Mouse (Mus musculus) embryonic facial prominence, embryonic 15.5 days (tissue): ENCODE measurements around the gene Casr. TPM values are rescaled to one million over a fixed set of nuclear protein-coding genes. Genes with fewer than 3 reads are reported as not detected.

Experiments used
- ATAC-seq: fragments of 200-750 bp; cut with Nextera tagmentation; 2 replicates; pipeline ENCODE4 v1.8.0; 2017; ENCODE audit warnings: low read depth, moderate TSS enrichment; ENCODE audit not compliant: insufficient number of reproducible peaks, low FRiP score, low TSS enrichment
- H3K27ac ChIP-seq: fragments of 300-500 bp; sonication (generic); replicated peaks from 2 replicates; pipeline ENCODE4 v1.5.1; 2015; ENCODE audit warnings: mild to moderate bottlenecking, inconsistent platforms
- H3K27me3 ChIP-seq: fragments of 300-500 bp; sonication (generic); 2 replicates; pipeline ENCODE4 v1.6.1; 2015; ENCODE audit warnings: inconsistent platforms
- H3K36me3 ChIP-seq: fragments of 300-500 bp; sonication (generic); 2 replicates; pipeline ENCODE4 v1.6.1; 2015; ENCODE audit warnings: mild to moderate bottlenecking, inconsistent platforms
- H3K4me1 ChIP-seq: fragments of 300-500 bp; sonication (generic); 2 replicates; pipeline ENCODE4 v1.6.1; 2015; ENCODE audit warnings: inconsistent platforms
- H3K4me2 ChIP-seq: fragments of 300-500 bp; sonication (generic); replicated peaks from 2 replicates; pipeline ENCODE4 v1.6.1; 2015; ENCODE audit warnings: mild to moderate bottlenecking, inconsistent platforms
- H3K4me3 ChIP-seq: fragments of 300-500 bp; sonication (generic); replicated peaks from 2 replicates; pipeline ENCODE4 v1.5.1; 2015; ENCODE audit warnings: mild to moderate bottlenecking, inconsistent platforms
- H3K9ac ChIP-seq: fragments of 300-500 bp; sonication (generic); 2 replicates; pipeline ENCODE4 v1.6.1; 2015; ENCODE audit warnings: inconsistent platforms
- H3K9me3 ChIP-seq: fragments of 300-500 bp; sonication (generic); replicated peaks from 2 replicates; pipeline ENCODE4 v1.6.1; 2016; ENCODE audit warnings: inconsistent platforms
- WGBS: fragments of 180-500 bp; shearing (Covaris S2); methylation state at CpG from one replicate; pipeline ENCODE4 v1.1.7; 2015; 5-methylcytosine and 5-hydroxymethylcytosine counted together
- polyA plus RNA-seq: library from polyadenylated mRNA; unstranded; fragments of >200 nt; fragmentation: Nextera tagmentation; extraction: Ambion mirVana; gene quantifications from 2 replicates; pipeline ENCODE4 v1.2.1, GENCODE M21; 2015

Gene Casr
- polyA plus RNA-seq, 1 experiment from 2014 or later: 0.37 TPM

GRCm38 (mm10) chr16:36545333-36545732 lies 16.6 kb downstream of the Casr start:
- 87% methylated on average over 4 of the region's 4 CpGs for WGBS
- Histone ChIP-seq H3K27ac (no peak overlapping the region), H3K9me3 (no peaks in the 10 kb centered on the region), H3K4me3 (no peak overlapping the region), H3K9ac (no peak overlapping the region), H3K27me3 (no peaks in the 10 kb centered on the region), H3K4me2 (no peak overlapping the region), H3K36me3 (no peaks in the 10 kb centered on the region), H3K4me1 (no peaks in the 10 kb centered on the region)
- ATAC-seq: no peak

- no peak overlapping the region for H3K4me2 ChIP-seq
- no peaks in the 10 kb centered on the region for H3K36me3 ChIP-seq
- 78% methylated on average over 3 of the region's 3 CpGs for WGBS
- no peaks in the 10 kb centered on the region for H3K9me3 ChIP-seq
- H3K4me3 ChIP-seq: no peak overlapping the region
- no peak overlapping the region for H3K27ac ChIP-seq
- no peaks in the 10 kb centered on the region for H3K4me1 ChIP-seq
- ATAC-seq: no peak
- no peak overlapping the region for H3K9ac ChIP-seq
- H3K27me3 ChIP-seq: no peaks in the 10 kb centered on the region
Observed at GRCm38 (mm10) chr16:36543091-36543490, 18.9 kb downstream of the Casr start.

GRCm38 (mm10) chr16:36540834-36541233 lies 21.1 kb downstream of the Casr start:
- 78% methylated on average over 6 of the region's 6 CpGs for WGBS
- H3K9me3 ChIP-seq: no peaks in the 10 kb centered on the region
- H3K4me2 ChIP-seq: no peak overlapping the region
- ATAC-seq: no peak
- H3K9ac ChIP-seq: no peak overlapping the region
- H3K4me1 ChIP-seq: no peaks in the 10 kb centered on the region
- no peaks in the 10 kb centered on the region for H3K36me3 ChIP-seq
- H3K4me3 ChIP-seq: no peak overlapping the region
- no peak overlapping the region for H3K27ac ChIP-seq
- H3K27me3 ChIP-seq: no peaks in the 10 kb centered on the region

- Histone ChIP-seq H3K9me3 (no peaks in the 10 kb centered on the region), H3K4me1 (peaks cover 3% of the 10 kb centered on the region; the same call in 1 of the 2 replicates), H3K27ac (no peak overlapping the region), H3K4me2 (no peak overlapping the region), H3K4me3 (no peak overlapping the region), H3K9ac (no peak overlapping the region), H3K36me3 (no peaks in the 10 kb centered on the region), H3K27me3 (no peaks in the 10 kb centered on the region)
- ATAC-seq: no peak
- WGBS: 57% methylated on average over 11 of the region's 11 CpGs
Observed at GRCm38 (mm10) chr16:36532981-36533687, 28.8 kb downstream of the Casr start.

- WGBS: 66% methylated on average over 4 of the region's 4 CpGs
- ATAC-seq: no peak
- Histone ChIP-seq H3K4me3 (no peak overlapping the region), H3K36me3 (no peaks in the 10 kb centered on the region), H3K4me2 (no peak overlapping the region), H3K4me1 (peaks cover 3% of the 10 kb centered on the region; the same call in 1 of the 2 replicates), H3K9me3 (no peaks in the 10 kb centered on the region), H3K9ac (no peak overlapping the region), H3K27me3 (no peaks in the 10 kb centered on the region), H3K27ac (peak overlapping the region; percentile 34; the same call in 1 of the 2 replicates)
Observed at GRCm38 (mm10) chr16:36532046-36532445, 29.9 kb downstream of the Casr start.

GRCm38 (mm10) chr16:36531630-36532029 lies 30.3 kb downstream of the Casr start:
- Histone ChIP-seq H3K4me1 (peaks cover 3% of the 10 kb centered on the region; the same call in 1 of the 2 replicates), H3K27ac (peak overlapping the region; percentile 34; the same call in 1 of the 2 replicates)

GRCm38 (mm10) chr16:36530566-36531552 lies 31.1 kb downstream of the Casr start:
- Histone ChIP-seq H3K27ac (no peak overlapping the region), H3K9ac (no peak overlapping the region), H3K4me1 (peaks cover 3% of the 10 kb centered on the region; the same call in 1 of the 2 replicates), H3K9me3 (no peaks in the 10 kb centered on the region), H3K36me3 (no peaks in the 10 kb centered on the region), H3K4me3 (no peak overlapping the region), H3K27me3 (no peaks in the 10 kb centered on the region), H3K4me2 (no peak overlapping the region)
- 44% methylated on average over 15 of the region's 15 CpGs for WGBS
- ATAC-seq: peak; percentile 52; the same call in 1 of the 2 replicates

More at GRCm38 (mm10) chr16:36531630-36532029, 30.3 kb downstream of the Casr start:
- Histone ChIP-seq H3K9me3 (no peaks in the 10 kb centered on the region), H3K4me2 (no peak overlapping the region), H3K36me3 (no peaks in the 10 kb centered on the region), H3K9ac (no peak overlapping the region), H3K27me3 (no peaks in the 10 kb centered on the region), H3K4me3 (no peak overlapping the region)
- ATAC-seq: no peak
- WGBS: 44% methylated on average over 5 of the region's 5 CpGs

GRCm38 (mm10) chr16:36528822-36529221 lies 33.1 kb downstream of the Casr start:
- Histone ChIP-seq H3K4me2 (no peak overlapping the region), H3K27me3 (no peaks in the 10 kb centered on the region), H3K4me3 (no peak overlapping the region), H3K9ac (no peak overlapping the region), H3K36me3 (no peaks in the 10 kb centered on the region), H3K27ac (no peak overlapping the region), H3K4me1 (peaks cover 3% of the 10 kb centered on the region; the same call in 1 of the 2 replicates), H3K9me3 (no peaks in the 10 kb centered on the region)
- WGBS: 67% methylated on average over 3 of the region's 3 CpGs
- 0 out of 2 replicates have a peak, but pooled peaks have one; percentile 55 for ATAC-seq

- ATAC-seq: no peak
- Histone ChIP-seq H3K4me3 (no peak overlapping the region), H3K27ac (no peak overlapping the region), H3K9me3 (no peaks in the 10 kb centered on the region), H3K4me1 (peaks cover 1% of the 10 kb centered on the region; the same call in 1 of the 2 replicates), H3K27me3 (no peaks in the 10 kb centered on the region), H3K36me3 (no peaks in the 10 kb centered on the region), H3K4me2 (no peak overlapping the region), H3K9ac (no peak overlapping the region)
- 67% methylated on average over 6 of the region's 6 CpGs for WGBS
Observed at GRCm38 (mm10) chr16:36526596-36527282, 35.2 kb downstream of the Casr start.

GRCm38 (mm10) chr16:36523095-36523494 lies 38.8 kb downstream of the Casr start:
- ATAC-seq: no peak
- Histone ChIP-seq H3K36me3 (no peaks in the 10 kb centered on the region), H3K9me3 (no peaks in the 10 kb centered on the region), H3K4me3 (no peak overlapping the region), H3K4me2 (no peak overlapping the region), H3K4me1 (no peaks in the 10 kb centered on the region), H3K27ac (no peak overlapping the region), H3K9ac (no peak overlapping the region), H3K27me3 (no peaks in the 10 kb centered on the region)
- WGBS: 59% methylated on average over 5 of the region's 5 CpGs

GRCm38 (mm10) chr16:36516355-36516754 lies 45.6 kb downstream of the Casr start:
- Histone ChIP-seq H3K4me1 (no peaks in the 10 kb centered on the region), H3K9me3 (no peaks in the 10 kb centered on the region), H3K36me3 (no peaks in the 10 kb centered on the region), H3K4me2 (no peak overlapping the region), H3K4me3 (no peak overlapping the region), H3K9ac (no peak overlapping the region), H3K27ac (no peak overlapping the region), H3K27me3 (no peaks in the 10 kb centered on the region)
- no peak for ATAC-seq
- WGBS: 74% methylated on average over 2 of the region's 2 CpGs
